Mouse (Mus musculus) liver, embryonic 14.5 days (tissue): ENCODE data around the gene Gss. TPM values are rescaled to one million over a fixed set of nuclear protein-coding genes. Genes with fewer than 3 reads are reported as not detected.
"Not testable (repeated sequence)": the region's sequence is repeated elsewhere in the genome, so short reads cannot be mapped to it uniquely, and the experiment has no call there.

Source experiments
- ATAC-seq: fragments of 200-750 bp; cut with Nextera tagmentation; 2 replicates; pipeline ENCODE4 v1.8.0; 2017; ENCODE audit warnings: moderate number of reproducible peaks, mild to moderate bottlenecking, moderate library complexity; ENCODE audit not compliant: insufficient read depth
- DNase-seq, 3 experiments: peaks; one replicate each; pipeline ENCODE4 v3.0.0-alpha.2; 2012 to 2013; ENCODE audit warnings: low read depth in 3 of 3, low spot score in 3 of 3
- H3K27ac ChIP-seq: fragments of 300-500 bp; sonication (generic); 2 replicates; pipeline ENCODE4 v1.5.1; 2014; ENCODE audit warnings: moderate library complexity, mild to moderate bottlenecking, control low read depth, inconsistent platforms
- H3K27me3 ChIP-seq: fragments of 300-500 bp; sonication (generic); 2 replicates; pipeline ENCODE4 v1.6.1; 2014; ENCODE audit warnings: mild to moderate bottlenecking, low read length, moderate library complexity; ENCODE audit not compliant: control insufficient read depth, insufficient read depth
- H3K36me3 ChIP-seq: fragments of 300-500 bp; sonication (generic); replicated peaks from 2 replicates; pipeline ENCODE4 v1.6.1; 2014; ENCODE audit warnings: low read depth; ENCODE audit not compliant: control insufficient read depth, insufficient read depth
- H3K4me1 ChIP-seq, 2 experiments: fragments of 200-500 bp in 1 of 2; fragments of 300-500 bp in 1 of 2; sonication (generic) in 1 of 2; replicated peaks; 2 replicates each; pipeline ENCODE4 v1.6.1; 2012 to 2014; ENCODE audit warnings: antibody characterized with exemption in 1 of 2, inconsistent platforms in 1 of 2, low read length in 1 of 2; ENCODE audit not compliant: control insufficient read depth in 2 of 2, insufficient read depth in 2 of 2
- H3K4me2 ChIP-seq: fragments of 300-500 bp; sonication (generic); 2 replicates; pipeline ENCODE4 v1.6.1; 2014; ENCODE audit warnings: low read depth, mild to moderate bottlenecking, control low read depth, moderate library complexity
- H3K4me3 ChIP-seq, 2 experiments: fragments of 200-500 bp in 1 of 2; fragments of 300-500 bp in 1 of 2; sonication (generic) in 1 of 2; 2 replicates each; pipeline ENCODE4 v1.5.1; 2012 to 2014; ENCODE audit warnings: low read depth in 2 of 2, low read length in 2 of 2, mild to moderate bottlenecking in 2 of 2, control low read depth in 1 of 2, inconsistent platforms in 1 of 2, moderate library complexity in 1 of 2; ENCODE audit not compliant: insufficient read depth in 1 of 2
- H3K9ac ChIP-seq: fragments of 300-500 bp; sonication (generic); replicated peaks from 2 replicates; pipeline ENCODE4 v1.6.1; 2014; ENCODE audit warnings: mild to moderate bottlenecking, control low read depth, moderate library complexity
- H3K9me3 ChIP-seq: fragments of 300-500 bp; sonication (generic); 2 replicates; pipeline ENCODE4 v1.6.1; 2016; ENCODE audit warnings: low read length, mixed read lengths; ENCODE audit not compliant: control insufficient read depth
- CTCF ChIP-seq: IDR thresholded peaks from 2 replicates; pipeline ENCODE4 v1.5.1; 2016; ENCODE audit warnings: antibody characterized with exemption, low read depth, control low read depth
- EP300 ChIP-seq: IDR thresholded peaks from 2 replicates; pipeline ENCODE4 v1.6.1; 2016; ENCODE audit warnings: antibody characterized with exemption, low read depth
- WGBS: fragments of 180-500 bp; shearing (Covaris S2); extraction: QIAGEN DNeasy Blood & Tissue Kit; methylation state at CpG from one replicate; pipeline ENCODE4 v1.1.7; 2014; ENCODE audit not compliant: insufficient replicate concordance; 5-methylcytosine and 5-hydroxymethylcytosine counted together
- polyA plus RNA-seq, 2 experiments: library from polyadenylated mRNA; depleted of rRNA in 1 of 2; stranded (reverse) in 1 of 2; unstranded in 1 of 2; fragments of >200 nt; fragmentation: Nextera tagmentation in 1 of 2; extraction: Ambion mirVana in 1 of 2; gene quantifications; 2 replicates each; pipeline versions ENCODE4 v1.2.1 to v1.2.3; 2012 to 2014

The Gss gene
- polyA plus RNA-seq, 2 experiments: 37.9 to 64.6 TPM

- Histone ChIP-seq H3K27ac (peak within 1 kb of the TSS; percentile 41), H3K4me2 (peak within 1 kb of the TSS; percentile 98), H3K9ac (no peak within 1 kb of the TSS; the same call in none of the 2 replicates), H3K4me3 (no peak within 1 kb of the TSS), H3K36me3 (no peaks in the 10 kb centered on the region), H3K9me3 (no peaks in the 10 kb centered on the region), H3K27me3 (no peaks in the 10 kb centered on the region), H3K4me1 (peaks cover 37 to 56% of the 10 kb centered on the region in 2 experiments)
- no peak for ATAC-seq
- DNase-seq: no peak
- TF ChIP-seq CTCF (no peak), EP300 (no peak)
- WGBS: 52% methylated on average over 4 of the region's 4 CpGs
These were observed 18.4 kb upstream of the Gss start, which contains the start of gene Myh7b for GRCm38 (mm10) chr2:155610978-155611377. TSS of gene Myh7b (plus strand) at chr2:155611212.

GRCm38 (mm10) chr2:155606360-155606759, 13.8 kb upstream of the Gss start:
- ATAC-seq (no peak), DNase-seq (no peak)
- Histone ChIP-seq H3K4me2 (no peak overlapping the region), H3K9ac (peak overlapping the region; percentile 45; the same call in 1 of the 2 replicates), H3K27me3 (no peaks in the 10 kb centered on the region), H3K36me3 (no peaks in the 10 kb centered on the region), H3K27ac (peak overlapping the region; percentile 97), H3K9me3 (no peaks in the 10 kb centered on the region), H3K4me3 (no peak overlapping the region), H3K4me1 (peaks cover 46 to 54% of the 10 kb centered on the region in 2 experiments)
- TF ChIP-seq CTCF: 0 out of 2 replicates have a peak, but pooled peaks have one; percentile 19
- no peak for TF ChIP-seq EP300
- WGBS: 83% methylated on average over 4 of the region's 4 CpGs

GRCm38 (mm10) chr2:155605236-155605589, 12.6 kb upstream of the Gss start:
- Histone ChIP-seq H3K4me2 (peak overlapping the region; percentile 92), H3K9ac (peak overlapping the region; percentile 82), H3K27ac (peak overlapping the region; percentile 97), H3K4me3 (peak overlapping the region; percentile 44 to 47), H3K4me1 (peaks cover 42 to 48% of the 10 kb centered on the region in 2 experiments)
- not testable (repeated sequence) for DNase-seq, H3K27me3 ChIP-seq, H3K36me3 ChIP-seq, H3K9me3 ChIP-seq
- ATAC-seq: peak; percentile 84
- 17% methylated on average over 4 of the region's 4 CpGs for WGBS

- H3K27me3 ChIP-seq: no peaks in the 10 kb centered on the region
- peak overlapping the region; percentile 97 for H3K27ac ChIP-seq
- H3K4me3 ChIP-seq: peak overlapping the region; percentile 44 to 47
- DNase-seq (peak; percentile 76 to 88 (median 76)), ATAC-seq (peak; percentile 98)
- H3K4me2 ChIP-seq: peak overlapping the region; percentile 92
- 21% methylated on average over 10 of the region's 10 CpGs for WGBS
- no peaks in the 10 kb centered on the region for H3K36me3 ChIP-seq
- peaks cover 42 to 48% of the 10 kb centered on the region in 2 experiments for H3K4me1 ChIP-seq
- H3K9me3 ChIP-seq: no peaks in the 10 kb centered on the region
- TF ChIP-seq EP300 (peak; percentile 68; the same call in 1 of the 2 replicates), CTCF (no peak)
- peak overlapping the region; percentile 82 for H3K9ac ChIP-seq
These were observed 12.1 kb upstream of the Gss start for GRCm38 (mm10) chr2:155604560-155605235.

GRCm38 (mm10) chr2:155603707-155604106, 11.1 kb upstream of the Gss start:
- peaks cover 42 to 48% of the 10 kb centered on the region in 2 experiments for H3K4me1 ChIP-seq
- WGBS: 71% methylated on average over 3 of the region's 3 CpGs
- TF ChIP-seq EP300 (no peak), CTCF (peak; percentile 74)
- H3K9me3 ChIP-seq: no peaks in the 10 kb centered on the region
- DNase-seq (peak in 1 of 3 experiments; percentile 56), ATAC-seq (no peak)
- no peaks in the 10 kb centered on the region for H3K27me3 ChIP-seq
- H3K4me3 ChIP-seq: no peak overlapping the region
- H3K4me2 ChIP-seq: no peak overlapping the region
- H3K9ac ChIP-seq: peak overlapping the region; percentile 15; the same call in 1 of the 2 replicates
- H3K27ac ChIP-seq: peak overlapping the region; percentile 97
- H3K36me3 ChIP-seq: no peaks in the 10 kb centered on the region
